Mouse (Mus musculus): ENCODE data around the gene Vmn2r21.
"Not testable (repeated sequence)": the region's sequence is repeated elsewhere in the genome, so short reads cannot be mapped to it uniquely, and the experiment has no call there.

The Vmn2r21 gene

GRCm38 (mm10) chr6:123533306-123533705, at the start of gene Vmn2r21:
Gene Vmn2r21 (minus strand): TSS chr6:123533406.
- DNase-seq: not testable (repeated sequence)

DNA sequence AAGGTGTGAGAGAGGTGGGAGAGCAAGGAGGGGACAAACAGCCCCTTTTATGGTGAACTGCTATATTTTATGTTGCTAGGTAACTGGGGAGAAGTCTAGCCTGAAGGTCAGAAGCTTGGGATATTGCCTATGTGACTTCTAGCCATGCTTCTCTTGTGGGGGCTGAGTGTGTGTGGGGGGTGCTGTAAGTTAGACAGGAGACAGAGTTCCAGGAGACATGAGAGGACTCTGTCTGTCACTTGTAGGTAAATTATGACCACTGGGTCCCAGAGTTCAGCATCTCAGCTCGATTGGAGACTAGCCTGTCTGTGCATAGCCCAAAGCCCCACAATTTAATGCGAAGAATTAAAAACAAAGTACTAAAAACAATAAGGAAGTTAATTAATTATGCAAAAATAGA, 41.5 kb upstream of the Vmn2r21 start:
- not testable (repeated sequence) for DNase-seq

DNA sequence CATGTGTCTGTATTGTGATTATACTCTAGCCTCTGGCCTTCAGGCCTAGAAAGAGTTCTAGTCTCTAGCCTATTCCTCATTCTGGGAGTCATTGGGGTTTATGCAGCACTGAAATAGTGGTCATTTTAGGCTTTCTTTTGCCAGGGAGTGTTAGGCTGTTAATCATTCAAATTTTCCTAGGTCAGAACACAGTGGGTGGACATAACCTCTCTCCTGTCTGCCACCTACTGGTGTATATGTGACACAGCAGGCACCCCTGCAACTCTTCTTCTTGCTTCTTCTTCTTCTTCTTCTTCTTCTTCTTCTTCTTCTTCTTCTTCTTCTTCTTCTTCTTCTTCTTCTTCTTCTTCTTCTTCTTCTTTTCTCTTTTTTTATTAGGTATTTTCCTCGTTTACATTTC, 6.5 kb upstream of the Vmn2r21 start:
- DNase-seq: not testable (repeated sequence)

DNA sequence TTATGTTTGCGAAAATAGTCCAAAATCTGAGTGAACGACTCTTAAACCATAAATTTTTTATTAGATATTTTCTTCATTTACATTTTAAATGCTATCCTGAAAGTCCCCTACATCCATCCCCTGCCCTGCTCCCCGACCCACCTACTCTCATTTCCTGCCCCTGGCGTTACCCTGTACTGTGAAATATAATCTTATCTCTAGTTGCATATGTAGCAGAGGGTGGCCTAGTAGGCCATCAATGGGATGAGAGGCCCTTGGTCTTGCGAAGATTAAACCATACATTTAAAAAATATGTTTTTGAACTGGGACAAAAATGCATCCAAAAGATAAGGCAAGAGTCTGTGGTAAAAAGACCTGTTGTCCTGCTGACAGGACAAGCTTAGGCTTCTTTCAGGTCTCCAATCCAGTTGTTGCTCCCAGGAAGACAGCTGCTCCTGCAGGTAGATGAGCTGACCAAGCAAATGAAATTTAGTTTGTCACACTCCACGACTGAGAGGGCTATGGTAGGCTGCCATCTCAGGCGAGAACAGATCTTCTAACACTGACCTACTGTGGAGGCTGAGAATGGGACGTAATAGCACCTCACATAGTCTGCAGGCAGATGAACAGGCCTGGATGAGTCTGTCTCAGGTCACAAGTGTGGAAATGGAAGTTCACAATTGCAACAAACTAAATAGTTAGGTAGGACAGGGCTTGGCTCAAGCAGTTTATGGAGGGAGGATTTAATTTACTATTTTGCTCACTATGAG, 10.8 kb downstream of the Vmn2r21 start:
- not testable (repeated sequence) for DNase-seq

DNA sequence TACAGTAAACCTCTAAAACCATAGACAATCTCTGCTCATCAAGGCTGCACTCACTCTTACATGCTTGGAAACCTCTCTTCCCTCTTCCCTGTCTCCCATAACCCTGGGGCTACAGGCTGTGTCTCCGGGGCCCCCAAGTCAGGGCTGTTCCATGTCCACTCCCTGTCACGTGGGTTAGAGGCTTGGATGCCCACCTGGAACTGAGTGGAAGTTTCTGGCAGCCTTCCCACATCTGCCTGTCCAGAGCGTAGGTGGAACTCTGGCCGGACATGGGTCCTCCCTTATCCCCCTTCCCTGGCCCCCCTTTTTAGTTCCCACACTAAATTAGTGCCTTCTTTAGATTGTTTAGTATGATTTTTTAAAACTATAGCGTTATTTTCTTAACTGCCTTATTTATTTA, 60.2 kb downstream of the Vmn2r21 start:
- not testable (repeated sequence) for DNase-seq

GRCm38 (mm10) chr6:123472458-123472987, 60.7 kb downstream of the Vmn2r21 start:
- not testable (repeated sequence) for DNase-seq

- not testable (repeated sequence) for DNase-seq
These were observed 64.6 kb downstream of the Vmn2r21 start for GRCm38 (mm10) chr6:123468651-123469050.
